Comparison of ENCODE assay signal across 18 mouse cellular contexts in the genomic region with DNA sequence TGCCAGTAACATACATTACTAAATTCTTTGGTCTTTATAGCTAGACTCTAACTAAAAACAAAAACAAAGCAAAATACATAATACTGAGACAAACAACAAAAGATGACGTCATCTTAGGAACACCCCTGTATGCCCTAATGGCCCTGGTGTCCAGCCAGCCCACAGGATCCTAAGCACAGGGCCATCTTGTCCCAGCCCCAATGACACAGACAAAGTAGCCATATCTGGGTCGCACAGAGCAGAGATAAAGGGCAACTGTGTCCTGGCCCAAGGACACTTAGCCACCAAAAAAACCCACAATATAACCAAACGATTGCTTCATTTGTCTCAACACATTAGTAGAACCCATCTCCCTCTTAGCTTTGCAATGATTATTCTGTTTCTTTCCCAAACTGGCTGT. TPM values are rescaled to one million over a fixed set of nuclear protein-coding genes. Genes with fewer than 3 reads are reported as not detected.
DNase-seq lines count a peak whose midpoint lies in the region; ATAC-seq lines count a peak whose summit lies in the region.
"Had no signal": no experiment of that assay in that cellular context is flagged by ENCODE, and none has a peak within 500 bp of the region (broad histone marks: within the 10 kb centered on the region; RNA-seq: fewer than 3 reads in every experiment).

No protein-coding gene starts in this region.

- H3K4me2 ChIP-seq in hindbrain, embryonic 13.5 days: no peak overlapping the region
- H3K4me2 ChIP-seq in hindbrain, embryonic 11.5 days (replicated peaks; ENCODE audit: low read depth, low read length): no peak overlapping the region
- H3K4me2 ChIP-seq: forebrain, embryonic 13.5 days; heart, embryonic 15.5 days had no signal

- 97% methylated on average over 3 of the region's 3 CpGs for WGBS in hindbrain, embryonic 13.5 days
- WGBS in hindbrain, embryonic 11.5 days: 87% methylated on average over 3 of the region's 3 CpGs

- DNase-seq in adrenal gland, adult 2 months: peak; percentile 52
- no peak for DNase-seq in adrenal gland, postnatal 25 days
- DNase-seq in hindbrain, embryonic 11.5 days (ENCODE audit: low spot score): no peak
- peak; percentile 94 for DNase-seq in 416B (ENCODE audit: low read depth)
- DNase-seq: adrenal gland, postnatal 10 days; forebrain, postnatal 0 days; gastrocnemius, postnatal 14 days; heart, postnatal 14 days had no signal

- peaks cover 68% of the 10 kb centered on the region for H3K4me1 ChIP-seq in hindbrain, embryonic 13.5 days (replicated peaks)
- no peaks in the 10 kb centered on the region for H3K4me1 ChIP-seq in hindbrain, embryonic 11.5 days (replicated peaks; ENCODE audit: control insufficient read depth, insufficient read depth, low read length)
- peaks cover 97% of the 10 kb centered on the region for H3K4me1 ChIP-seq in megakaryocyte, embryonic 14.5 days

- ATAC-seq in hindbrain, embryonic 13.5 days (ENCODE audit: low FRiP score): no peak
- ATAC-seq in hindbrain, embryonic 11.5 days (ENCODE audit: low FRiP score): no peak
- ATAC-seq in megakaryocyte, adult 5-6 weeks (ENCODE audit: poor library complexity, severe bottlenecking): no peak
- ATAC-seq: activated CD4-positive, CD25-positive, alpha-beta regulatory T cell, adult 4 months; forebrain, embryonic 13.5 days; forebrain, postnatal 0 days; hindbrain, embryonic 16.5 days; Patski had no signal

- no peaks in the 10 kb centered on the region for H3K9me3 ChIP-seq in hindbrain, embryonic 13.5 days
- no peaks in the 10 kb centered on the region for H3K9me3 ChIP-seq in hindbrain, embryonic 11.5 days (ENCODE audit: control insufficient read depth, low read length)
- H3K9me3 ChIP-seq in megakaryocyte, embryonic 14.5 days: no peaks in the 10 kb centered on the region
- H3K9me3 ChIP-seq: embryonic facial prominence, embryonic 10.5 days; forebrain, embryonic 13.5 days; heart, embryonic 15.5 days had no signal

- peak overlapping the region; percentile 39; the same call in 1 of the 2 replicates for H3K9ac ChIP-seq in hindbrain, embryonic 13.5 days
- no peak overlapping the region for H3K9ac ChIP-seq in hindbrain, embryonic 11.5 days (ENCODE audit: low read depth, low read length)
- H3K9ac ChIP-seq: forebrain, embryonic 13.5 days; forebrain, postnatal 0 days; heart, embryonic 15.5 days had no signal

- no peak overlapping the region for H3K27ac ChIP-seq in hindbrain, embryonic 13.5 days
- H3K27ac ChIP-seq in hindbrain, embryonic 11.5 days (ENCODE audit: low read depth, low read length): no peak overlapping the region
- H3K27ac ChIP-seq: embryonic facial prominence, embryonic 10.5 days; heart, embryonic 15.5 days had no signal

- peaks cover 70% of the 10 kb centered on the region for H3K36me3 ChIP-seq in hindbrain, embryonic 13.5 days
- no peaks in the 10 kb centered on the region for H3K36me3 ChIP-seq in hindbrain, embryonic 11.5 days (ENCODE audit: control insufficient read depth, insufficient read depth, low read length)
- H3K36me3 ChIP-seq in megakaryocyte, embryonic 14.5 days (replicated peaks; ENCODE audit: low read length): peaks cover 92% of the 10 kb centered on the region
- H3K36me3 ChIP-seq: heart, embryonic 15.5 days had no signal

- no peaks in the 10 kb centered on the region for H3K27me3 ChIP-seq in hindbrain, embryonic 13.5 days
- H3K27me3 ChIP-seq in hindbrain, embryonic 11.5 days (ENCODE audit: control insufficient read depth, insufficient read depth, low read length): no peaks in the 10 kb centered on the region
- H3K27me3 ChIP-seq in megakaryocyte, embryonic 14.5 days (replicated peaks): no peaks in the 10 kb centered on the region
- H3K27me3 ChIP-seq: CH12.LX; forebrain, embryonic 13.5 days; Patski had no signal

- H3K4me3 ChIP-seq in hindbrain, embryonic 13.5 days: no peak overlapping the region
- H3K4me3 ChIP-seq in hindbrain, embryonic 11.5 days (ENCODE audit: low read depth, low read length): no peak overlapping the region
- peak overlapping the region; percentile 53 for H3K4me3 ChIP-seq in megakaryocyte, embryonic 14.5 days (replicated peaks)
- H3K4me3 ChIP-seq: embryonic facial prominence, embryonic 10.5 days; forebrain, embryonic 13.5 days; heart, embryonic 15.5 days had no signal

RNA-seq across cellular contexts. Expression of a gene that starts 8.9 kb away (rescaled TPM):
- 1 to 10 TPM; 9.5 to 9.8 TPM for total RNA-seq in adrenal gland, adult 2 months (2021)
- polyA plus RNA-seq in adrenal gland, adult 2 months (2012; rRNA removed): 14.0 and 15.9 TPM in 2 replicates
- total RNA-seq in adrenal gland, postnatal 25 days (2021): 10.0 and 12.3 TPM in 2 replicates
- polyA plus RNA-seq in hindbrain, embryonic 13.5 days (2015; fragmentation: Nextera tagmentation; extraction: Ambion mirVana): 38.4 and 41.7 TPM in 2 replicates
- 22.6 and 24.9 TPM in 2 replicates for polyA plus RNA-seq in hindbrain, embryonic 11.5 days (2014; fragmentation: Nextera tagmentation; extraction: Ambion mirVana)
- polyA plus RNA-seq in megakaryocyte, embryonic 14.5 days (2012; ENCODE audit: insufficient read depth, low replicate concordance): 14.7 and 29.4 TPM in 2 replicates
- 4.9 and 6.7 TPM in 2 replicates for total RNA-seq in megakaryocyte, adult 5-6 weeks (2015)
- total RNA-seq in megakaryocyte, adult 5-6 weeks (2017): 5.0 and 6.3 TPM in 2 replicates

Comparison
In these comparisons a context has a peak if more than half of its experiments do, and no peak if none do; other contexts are left out.
1. DNase-seq: peak in adrenal gland, adult 2 months (single experiment) and 416B (single experiment); none in adrenal gland, postnatal 25 days (single experiment) and hindbrain, embryonic 11.5 days (single experiment).